Mouse (Mus musculus) left cerebral cortex, adult 18-20 months (tissue): Measurements from ENCODE around the gene Cdc6. TPM values are rescaled to one million over a fixed set of nuclear protein-coding genes. Genes with fewer than 3 reads are reported as not detected.
"Not testable (repeated sequence)": the region's sequence is repeated elsewhere in the genome, so short reads cannot be mapped to it uniquely, and the experiment has no call there.

ENCODE experiments used
- DNase-seq, 2 experiments: peaks; one replicate each; pipeline ENCODE4 v3.0.0; 2021 to 2022; ENCODE audit warnings: low spot score in 2 of 2, mixed read lengths in 1 of 2
- total RNA-seq, 2 experiments: library from RNA; stranded (reverse); gene quantifications; 2 replicates each; pipeline ENCODE4 v1.2.3; 2021

The Cdc6 gene
- total RNA-seq, 2 experiments from 2014 or later = 0.33 to 0.45 TPM

- DNase-seq = no peak
Measured at GRCm38 (mm10) chr11:98930773-98931512, 23.3 kb downstream of the Cdc6 start.

DNA sequence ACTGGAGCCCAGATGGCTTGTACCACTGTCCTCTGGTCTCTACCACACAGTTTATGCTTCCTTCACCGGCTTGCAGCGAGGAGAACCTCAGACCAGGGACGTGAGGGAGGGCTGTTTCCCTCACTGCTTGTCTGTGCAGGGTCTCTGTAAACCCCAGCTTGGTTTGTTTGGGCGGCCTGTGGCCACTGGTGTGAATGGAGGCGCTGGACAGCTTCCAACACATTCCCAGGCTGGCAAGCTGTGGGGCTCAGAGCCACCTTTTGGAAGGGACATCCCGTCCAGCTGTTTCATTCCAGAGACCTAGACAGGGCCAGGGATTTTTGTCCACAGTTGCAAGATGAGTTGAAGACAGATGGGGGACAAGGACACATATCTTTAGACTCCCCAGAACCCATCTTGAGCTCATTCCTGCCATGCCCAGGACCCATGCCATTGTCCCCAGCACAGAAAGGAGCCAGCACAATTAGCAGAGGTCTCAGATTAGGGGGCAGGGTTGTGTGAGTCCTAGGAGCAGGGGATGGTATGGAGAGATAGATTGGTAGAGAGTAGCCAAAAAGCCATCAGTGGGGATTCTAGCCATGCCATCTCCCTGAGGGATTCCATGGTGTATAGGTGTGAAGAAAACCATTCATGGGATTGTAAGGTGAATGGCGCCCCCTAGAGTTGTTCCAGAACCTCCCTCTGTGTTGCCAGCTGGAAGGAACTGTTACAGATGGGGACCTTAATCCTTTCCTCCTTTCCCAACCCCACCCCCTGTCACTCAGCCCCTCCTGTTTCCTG is 24.1 kb downstream of the Cdc6 start:
- no peak for DNase-seq

DNA sequence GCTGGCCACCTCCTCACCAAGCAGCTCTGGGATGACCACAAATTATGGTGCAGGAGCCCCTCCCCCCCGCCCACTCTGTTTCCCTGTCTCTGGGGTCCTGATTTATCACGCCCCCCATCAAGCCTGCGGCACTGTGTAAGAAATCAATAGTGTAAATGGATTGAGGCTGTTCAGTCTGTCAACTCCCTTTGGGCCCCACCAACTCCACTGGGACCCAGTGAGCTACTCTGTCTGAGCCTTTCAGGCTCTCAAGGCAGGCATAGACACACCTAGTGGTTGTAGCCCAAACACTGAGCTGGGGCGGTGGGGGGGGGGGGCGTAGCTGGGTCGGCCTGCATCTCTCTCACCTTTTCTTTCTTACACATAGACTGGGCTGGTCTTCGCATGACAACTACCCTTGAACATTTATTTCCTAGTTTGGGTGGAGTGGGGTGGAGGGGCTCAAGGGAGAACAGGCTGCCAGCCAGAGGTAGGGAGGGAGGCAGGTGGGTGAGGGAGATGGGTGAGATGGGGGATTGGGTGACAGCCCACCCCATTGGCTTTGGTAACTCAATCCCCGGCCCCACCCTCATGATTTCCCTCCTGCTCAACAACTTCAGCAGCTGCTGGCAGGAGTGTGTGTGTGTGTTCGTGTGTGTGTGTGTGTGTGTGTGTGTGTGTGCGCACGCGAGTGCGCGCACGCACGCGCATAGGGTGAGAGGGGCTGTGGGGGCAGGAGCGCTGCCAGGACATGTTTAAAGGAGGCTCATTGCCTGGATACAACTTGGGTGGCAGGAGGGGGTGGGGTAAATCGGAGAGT is 24.9 kb downstream of the Cdc6 start:
- DNase-seq = no peak

- peak; percentile 78 to 84 for DNase-seq
Measured at GRCm38 (mm10) chr11:98933151-98933550, 25.6 kb downstream of the Cdc6 start.

DNA sequence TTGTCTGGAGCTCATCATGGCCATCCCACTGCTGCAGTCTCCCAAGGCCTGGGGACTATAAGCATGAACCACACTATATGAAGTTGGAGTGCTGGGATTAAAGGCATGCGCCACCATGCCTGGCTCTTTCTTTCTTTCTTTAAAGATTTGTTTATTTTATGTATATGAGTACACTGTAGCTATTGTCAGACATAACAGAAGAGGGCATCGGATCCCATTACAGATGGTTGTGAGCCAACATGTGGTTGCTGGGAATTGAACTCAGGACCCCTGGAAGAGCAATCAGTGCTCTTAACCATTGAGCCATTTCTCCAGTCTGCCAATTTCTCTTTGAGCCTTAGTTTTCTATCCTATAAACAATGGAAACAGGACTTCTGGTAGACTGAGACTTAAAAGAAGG is 26.2 kb downstream of the Cdc6 start:
- not testable (repeated sequence) for DNase-seq

GRCm38 (mm10) chr11:98934367-98934766 is 26.8 kb downstream of the Cdc6 start:
- no peak for DNase-seq

DNA sequence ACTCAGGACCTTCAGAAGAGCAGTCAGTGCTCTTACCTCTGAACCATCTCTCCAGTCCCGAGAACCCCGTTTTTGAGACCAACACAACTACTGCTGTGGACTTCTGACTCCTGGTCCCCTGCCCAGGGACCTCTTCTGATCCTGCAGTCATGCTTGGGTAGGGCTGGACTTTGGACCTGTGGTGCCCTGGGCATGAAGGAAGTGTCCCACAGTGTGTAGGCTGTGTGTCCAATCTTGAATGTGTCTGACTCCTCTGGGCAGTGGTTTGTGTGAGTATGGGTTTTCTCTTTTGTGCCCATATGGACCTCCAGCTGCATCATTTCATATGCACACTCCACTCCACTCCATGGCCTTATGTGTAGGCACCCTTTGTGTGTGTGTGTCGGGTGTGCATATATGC is 27.5 kb downstream of the Cdc6 start:
- no peak for DNase-seq

GRCm38 (mm10) chr11:98936170-98936569 is 28.6 kb downstream of the Cdc6 start:
- no peak for DNase-seq

GRCm38 (mm10) chr11:98936606-98937409 is 29.2 kb downstream of the Cdc6 start:
- DNase-seq = no peak

- no peak for DNase-seq
Measured at GRCm38 (mm10) chr11:98937410-98937913, 29.9 kb downstream of the Cdc6 start.

DNA sequence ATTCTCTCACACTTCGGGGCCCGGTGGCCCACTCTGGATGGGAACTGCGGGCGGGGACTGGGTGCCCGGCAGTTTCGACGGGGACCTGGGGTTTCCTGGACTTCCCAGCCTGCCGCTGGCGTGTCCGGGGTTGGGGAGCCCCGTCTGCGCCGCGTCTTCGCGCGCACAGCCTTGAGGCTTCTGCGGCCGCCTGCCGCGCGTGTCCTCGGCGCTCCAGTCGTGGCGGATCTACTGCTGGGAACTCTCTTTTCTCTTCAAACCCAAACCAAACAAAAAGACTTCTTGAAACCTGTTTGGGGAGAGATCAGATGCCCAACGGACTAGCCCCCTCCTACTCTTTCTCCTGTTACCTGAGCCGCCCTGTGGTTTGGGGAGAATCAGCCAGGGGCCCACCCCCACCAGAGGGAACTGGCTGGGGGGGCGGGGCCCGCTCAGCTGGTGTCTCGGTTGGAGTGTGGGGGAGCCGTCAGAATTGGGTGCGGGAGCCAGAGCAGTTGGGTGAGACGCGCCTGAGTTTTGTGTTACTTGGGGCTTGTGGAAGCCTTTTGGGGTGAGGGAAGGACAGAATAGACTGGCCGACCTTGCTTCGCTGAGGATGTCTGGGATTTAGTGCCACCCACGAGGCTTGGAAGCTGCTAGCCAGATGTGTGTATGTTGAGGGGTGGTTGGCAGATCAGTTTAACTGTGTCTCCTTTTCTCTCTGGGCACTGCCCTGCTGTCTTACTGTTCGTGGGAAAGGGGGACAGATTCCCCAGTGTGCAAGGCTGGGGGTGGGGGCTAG is 30.5 kb downstream of the Cdc6 start:
- peak in 1 of 2 experiments; percentile 53 for DNase-seq

- DNase-seq = no peak
Measured at GRCm38 (mm10) chr11:98938701-98939083, 31.1 kb downstream of the Cdc6 start.

- no peak for DNase-seq
Measured at GRCm38 (mm10) chr11:98939084-98939952, 31.7 kb downstream of the Cdc6 start.

GRCm38 (mm10) chr11:98939953-98940641 is 32.5 kb downstream of the Cdc6 start:
- peak; percentile 58 to 82 for DNase-seq

GRCm38 (mm10) chr11:98940776-98941175 is 33.2 kb downstream of the Cdc6 start:
- no peak for DNase-seq

DNA sequence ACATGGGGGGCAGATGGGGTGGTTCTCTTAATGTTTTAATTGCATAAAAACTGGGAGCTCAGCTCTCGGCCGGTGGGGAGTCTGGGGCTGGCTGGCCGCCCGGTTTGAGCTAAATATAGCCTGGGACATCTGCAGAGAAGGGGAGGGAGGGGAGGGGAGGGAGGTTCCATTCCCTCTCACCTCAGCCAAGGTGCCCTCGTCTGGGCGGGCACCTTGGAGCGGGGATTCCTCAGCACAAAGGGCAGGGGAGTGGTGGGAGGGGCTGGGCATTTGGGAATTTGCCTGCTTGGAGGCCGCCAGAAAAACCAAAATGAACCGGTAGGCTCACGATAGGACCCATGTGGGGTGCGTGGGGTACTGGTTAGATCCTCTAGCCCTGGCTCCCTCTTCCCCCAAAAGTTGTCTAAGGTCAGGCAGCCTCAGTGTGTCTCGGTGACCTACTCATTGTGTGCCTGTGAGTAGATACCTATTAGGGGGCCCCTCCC is 33.8 kb downstream of the Cdc6 start:
- DNase-seq = peak in 1 of 2 experiments; percentile 56

GRCm38 (mm10) chr11:98941826-98942550 is 34.4 kb downstream of the Cdc6 start:
- no peak for DNase-seq
